Mouse (Mus musculus) thymus, postnatal 25 days (tissue): ENCODE data around the gene Nxph4.

ENCODE experiments used
- DNase-seq: peaks from one replicate; pipeline ENCODE4 v3.0.0; 2022

Nxph4 gene

DNA sequence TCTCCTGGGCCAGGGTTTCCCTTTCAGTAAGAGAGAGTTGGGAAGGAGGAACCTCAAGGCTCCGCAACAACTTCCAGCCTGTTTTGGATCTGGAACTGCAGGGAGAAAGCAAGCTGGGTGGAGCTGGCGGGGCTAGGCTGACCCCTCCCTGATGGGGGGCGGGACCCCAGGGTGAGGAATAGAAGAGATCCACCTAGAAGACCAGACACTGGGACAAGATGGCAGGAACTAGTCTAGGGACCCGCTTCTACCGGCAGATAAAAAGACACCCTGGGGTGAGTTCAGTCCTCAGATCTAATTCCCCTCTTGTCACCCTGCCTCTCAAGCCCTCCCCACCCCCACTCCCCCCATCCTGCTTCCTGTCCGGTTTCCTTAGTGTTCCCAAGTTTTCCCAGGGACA, 19.6 kb downstream of the Nxph4 start, which contains the start of gene Ndufa4l2:
Gene Ndufa4l2 (plus strand): TSS at position 204 of the 400 bp plus-strand sequence.
- DNase-seq, result no peak

DNA sequence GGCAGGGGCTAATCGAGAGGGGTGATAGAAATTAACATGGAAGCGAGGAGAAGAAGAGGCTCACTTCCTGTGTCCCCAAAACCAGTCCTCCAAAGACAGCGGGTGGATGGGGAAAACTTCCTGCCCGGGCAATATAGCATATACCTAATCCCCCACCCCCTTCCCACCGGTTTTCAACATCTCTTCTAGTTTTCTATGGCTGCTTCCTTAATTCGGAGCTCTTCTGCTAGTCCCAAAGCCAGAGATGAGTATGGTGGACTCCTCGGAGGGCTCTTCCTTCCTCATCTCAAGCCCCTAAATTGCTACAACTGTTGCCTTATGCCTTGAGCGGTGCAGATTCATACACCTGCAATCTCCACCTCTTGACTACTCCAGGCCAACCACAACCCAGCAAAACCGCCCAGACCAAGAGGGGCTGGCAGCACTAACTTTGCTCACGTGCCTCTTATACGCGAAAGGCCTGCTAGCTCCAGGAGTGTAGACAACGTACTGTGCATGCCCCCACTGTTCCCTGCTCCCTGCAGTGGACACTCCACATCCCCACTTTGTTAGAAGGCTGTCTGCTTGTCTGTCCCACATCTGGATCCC, 20.2 kb downstream of the Nxph4 start:
- DNase-seq, result no peak

DNA sequence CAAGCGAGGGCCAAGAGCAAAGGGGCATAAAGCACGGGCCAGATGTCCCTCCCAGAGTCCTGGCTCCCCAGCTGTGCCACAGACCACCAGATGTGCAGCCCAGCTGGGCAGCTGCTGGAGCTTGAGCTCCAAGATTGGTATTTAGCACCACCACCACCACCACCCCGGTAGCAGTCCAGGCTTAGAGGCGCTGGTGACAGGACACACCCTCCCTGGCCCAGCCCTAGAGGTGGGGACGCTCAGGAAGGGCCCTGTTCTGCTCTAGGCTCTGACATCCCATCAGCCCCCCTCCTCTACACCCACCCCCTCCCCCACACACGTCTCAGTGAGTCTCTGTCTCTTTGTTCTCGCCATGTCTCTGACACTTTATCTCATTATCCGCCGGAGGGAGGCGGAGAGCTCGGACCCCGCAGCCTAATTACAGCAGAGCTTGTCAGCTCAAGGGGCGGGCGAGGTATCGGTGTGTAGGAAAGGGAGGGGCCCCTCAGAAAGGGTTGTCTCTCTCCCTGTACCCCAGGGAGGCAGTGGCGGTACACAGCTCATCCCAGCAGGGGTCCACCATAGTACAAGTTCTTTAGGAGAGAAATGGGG, 20.8 kb downstream of the Nxph4 start:
- no peak for DNase-seq

DNA sequence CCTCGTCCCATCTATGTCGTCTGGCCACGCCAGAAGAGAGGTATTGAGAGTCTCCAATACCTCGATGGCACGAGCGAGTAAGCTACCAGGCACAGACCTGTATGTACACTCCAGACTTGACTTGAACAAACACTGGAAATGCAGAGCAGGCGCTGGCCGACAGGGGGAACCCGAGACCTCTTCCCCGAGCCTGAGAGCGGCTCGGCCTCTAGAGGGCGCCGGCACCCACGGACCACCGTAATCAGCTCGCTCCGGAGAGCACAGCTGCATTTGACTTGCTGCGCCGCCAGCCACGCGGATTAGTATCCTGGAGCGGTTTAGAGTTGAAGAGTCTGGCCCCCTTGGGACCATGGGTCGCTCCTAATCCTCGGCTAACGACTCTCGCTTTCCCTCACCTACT, 21.5 kb downstream of the Nxph4 start:
- peak; percentile 96 for DNase-seq

DNA sequence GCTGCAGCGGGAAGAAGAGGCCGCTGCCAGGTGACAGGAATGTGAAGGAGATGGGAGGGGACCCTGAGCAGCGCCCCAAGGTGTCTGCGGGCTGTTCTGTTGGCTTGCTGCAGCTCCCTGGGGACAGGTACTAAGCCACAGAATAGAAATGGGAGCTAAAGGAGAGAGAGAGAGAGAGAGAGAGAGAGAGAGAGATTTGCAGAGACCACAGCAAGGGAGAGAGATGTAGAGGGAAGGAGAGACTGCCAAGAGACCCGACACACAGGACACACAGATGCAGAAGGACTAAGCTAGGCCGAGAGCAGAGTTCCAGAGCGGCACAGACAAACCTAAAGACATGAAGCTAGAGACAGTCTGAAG, 22.1 kb downstream of the Nxph4 start:
- DNase-seq, result no peak

DNA sequence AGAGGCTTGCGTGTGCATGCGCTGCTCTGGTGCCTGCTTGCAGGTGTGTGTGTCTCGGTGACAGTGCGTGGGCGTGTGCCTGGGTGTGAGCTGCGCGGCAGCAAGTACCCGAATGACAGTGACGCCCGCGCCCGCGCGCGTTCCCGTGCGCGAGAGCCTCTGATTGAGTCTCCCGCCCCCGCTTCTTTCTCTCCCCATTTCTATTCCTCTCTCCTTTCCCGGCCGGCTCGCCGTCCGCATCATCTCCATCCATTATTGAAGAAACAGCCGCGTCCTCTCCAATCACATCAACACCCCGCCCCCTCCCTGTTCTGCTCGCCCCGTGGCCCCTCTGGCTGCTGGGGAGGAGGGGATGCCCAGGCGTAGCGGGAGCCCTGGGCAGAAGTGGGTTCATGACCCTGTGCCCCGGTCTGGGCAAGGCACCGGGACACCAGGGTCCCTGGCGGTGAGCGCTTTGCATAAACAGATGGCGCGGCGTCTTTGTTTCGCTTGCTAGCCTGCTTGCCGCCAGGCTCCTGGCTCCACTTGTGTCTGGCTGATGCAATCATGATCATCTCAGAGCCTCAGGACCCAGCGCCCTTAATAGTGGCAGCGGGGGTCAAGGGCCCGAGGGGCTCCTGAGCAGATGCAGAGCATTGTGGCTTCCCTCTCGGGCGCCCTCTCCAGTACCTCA, 22.6 kb downstream of the Nxph4 start:
- peak; percentile 68 for DNase-seq

DNA sequence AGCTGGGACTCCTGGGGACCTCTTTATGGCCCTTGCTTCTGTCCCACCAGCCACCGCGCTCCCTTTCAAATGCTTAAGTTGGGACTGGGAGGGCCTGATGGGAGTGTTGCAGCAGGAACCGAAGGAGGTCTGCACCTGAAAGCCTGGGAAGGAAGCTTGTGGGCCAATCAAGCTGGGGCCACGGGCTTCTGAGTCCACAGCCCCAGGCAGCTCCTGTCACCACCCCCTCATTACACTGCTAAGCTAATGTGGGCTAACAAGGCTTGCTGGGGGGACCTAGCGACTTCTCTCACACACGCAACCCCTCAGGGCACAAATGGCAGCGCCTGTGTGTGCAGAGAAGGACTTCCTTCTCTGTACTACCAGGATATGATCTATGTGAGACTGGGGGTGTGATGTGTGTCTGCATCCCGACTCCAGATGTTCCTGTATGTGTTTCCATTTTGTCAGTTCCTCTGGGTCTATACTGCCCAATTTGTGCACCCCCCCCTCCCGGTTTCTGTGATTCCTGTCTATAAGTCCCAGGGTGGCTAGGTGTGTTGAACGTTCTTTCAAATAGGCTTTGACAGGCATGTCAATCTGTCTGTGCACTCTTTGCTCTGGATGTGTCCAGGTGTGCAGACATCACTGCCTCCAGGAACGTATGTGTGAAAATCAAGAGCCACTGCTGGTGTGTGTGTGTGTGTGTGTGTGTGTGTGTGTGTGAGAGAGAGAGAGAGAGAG, 23.3 kb downstream of the Nxph4 start:
- no peak for DNase-seq

DNA sequence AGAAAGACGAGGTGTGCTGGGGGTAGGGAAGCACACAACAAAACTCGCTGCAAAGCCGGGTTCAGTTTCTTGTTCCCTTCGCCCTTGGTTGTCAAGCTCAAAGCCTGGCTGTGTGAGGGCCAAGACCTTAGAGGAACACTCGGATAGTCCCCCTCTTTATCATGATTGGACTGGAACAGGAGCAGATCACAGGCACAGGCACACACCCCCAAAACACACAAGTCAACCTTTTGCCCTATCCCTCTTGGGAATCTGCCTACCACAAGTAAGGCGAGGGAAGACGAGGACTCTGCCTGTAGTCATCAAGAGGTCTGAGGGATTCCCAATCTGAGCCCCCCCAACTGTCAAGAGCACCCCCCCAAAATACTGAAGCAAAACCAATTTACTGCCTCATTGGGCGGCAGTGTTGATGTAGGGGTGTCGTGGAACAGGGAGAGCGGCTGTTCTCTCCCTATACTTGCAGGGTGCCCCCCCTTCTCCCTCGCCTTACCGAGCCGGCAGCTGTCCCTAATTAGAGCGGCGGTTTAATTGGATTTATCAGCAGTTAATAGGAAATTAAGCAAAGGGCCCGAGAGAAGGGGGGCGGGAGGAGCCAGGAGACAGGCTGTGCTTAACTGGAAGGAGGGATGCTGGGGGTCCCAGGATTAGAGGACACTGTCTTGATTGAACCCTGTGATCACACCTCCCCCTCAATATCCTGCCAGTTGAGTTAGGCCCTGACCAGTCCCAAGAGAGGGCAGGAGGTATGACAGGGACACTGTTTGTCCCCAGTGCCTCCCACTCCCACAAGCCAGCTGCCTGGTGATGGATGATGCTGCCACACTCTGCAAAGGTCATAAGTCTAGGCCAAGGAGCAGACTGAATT, 24.3 kb downstream of the Nxph4 start:
- DNase-seq, result no peak

DNA sequence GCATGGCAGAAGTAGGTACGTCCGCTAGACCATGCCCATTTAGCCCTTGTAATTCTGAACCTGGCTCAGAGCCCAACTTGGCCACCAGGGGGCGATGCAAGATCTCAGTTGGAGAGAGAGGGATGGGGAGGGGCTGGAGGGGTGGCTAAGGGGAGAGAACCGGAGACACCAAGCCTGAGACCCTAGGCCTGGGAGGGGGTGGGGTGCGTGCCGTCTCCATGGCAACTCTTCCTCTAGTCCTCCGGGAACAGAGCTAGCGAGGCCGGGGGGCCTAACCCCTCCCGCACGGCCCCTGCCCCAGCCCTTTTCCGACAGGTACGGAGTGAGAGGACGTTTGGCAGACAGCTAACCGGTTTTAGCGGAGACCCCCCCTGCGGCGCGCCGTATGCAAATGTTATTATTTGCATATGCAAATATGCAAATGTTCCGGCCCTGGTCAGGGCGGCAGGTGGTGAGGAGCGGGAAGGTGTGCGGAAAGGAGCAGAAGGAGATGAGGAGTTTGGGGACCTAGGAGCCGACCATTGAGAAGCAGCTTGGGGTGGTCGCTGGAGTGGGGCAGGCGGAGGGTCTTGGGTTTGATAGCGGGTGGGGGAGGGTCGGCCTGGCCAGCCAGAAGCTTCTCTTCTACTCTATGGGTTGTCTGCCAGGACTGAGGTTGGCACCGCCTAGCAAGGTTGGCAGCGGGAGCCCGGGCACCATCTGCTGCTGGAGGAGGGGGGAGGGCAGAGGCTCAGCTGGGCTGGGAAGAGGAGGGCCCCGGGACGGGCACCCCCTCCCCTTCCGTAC, 25.1 kb downstream of the Nxph4 start:
- peak; percentile 90 for DNase-seq

DNA sequence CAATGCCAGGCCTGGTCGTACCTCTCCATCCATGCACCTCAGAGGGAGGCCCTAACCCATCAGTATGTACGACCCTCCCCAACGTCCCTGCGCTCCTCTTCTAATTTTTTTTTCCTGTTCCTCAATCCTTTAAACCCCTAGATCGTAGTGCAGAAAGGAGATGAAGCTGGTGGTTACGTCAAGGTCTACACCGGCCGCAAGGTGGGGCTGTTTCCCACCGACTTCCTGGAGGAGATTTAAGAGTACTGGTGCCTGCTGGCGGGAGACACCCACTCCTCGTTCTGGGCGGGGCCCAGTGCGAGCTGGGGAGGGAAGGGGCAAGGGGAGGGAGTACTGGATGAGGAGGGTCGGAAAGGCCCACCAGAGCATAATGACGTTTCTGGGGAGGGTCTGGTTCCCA, 26.1 kb downstream of the Nxph4 start:
- peak; percentile 87 for DNase-seq

DNA sequence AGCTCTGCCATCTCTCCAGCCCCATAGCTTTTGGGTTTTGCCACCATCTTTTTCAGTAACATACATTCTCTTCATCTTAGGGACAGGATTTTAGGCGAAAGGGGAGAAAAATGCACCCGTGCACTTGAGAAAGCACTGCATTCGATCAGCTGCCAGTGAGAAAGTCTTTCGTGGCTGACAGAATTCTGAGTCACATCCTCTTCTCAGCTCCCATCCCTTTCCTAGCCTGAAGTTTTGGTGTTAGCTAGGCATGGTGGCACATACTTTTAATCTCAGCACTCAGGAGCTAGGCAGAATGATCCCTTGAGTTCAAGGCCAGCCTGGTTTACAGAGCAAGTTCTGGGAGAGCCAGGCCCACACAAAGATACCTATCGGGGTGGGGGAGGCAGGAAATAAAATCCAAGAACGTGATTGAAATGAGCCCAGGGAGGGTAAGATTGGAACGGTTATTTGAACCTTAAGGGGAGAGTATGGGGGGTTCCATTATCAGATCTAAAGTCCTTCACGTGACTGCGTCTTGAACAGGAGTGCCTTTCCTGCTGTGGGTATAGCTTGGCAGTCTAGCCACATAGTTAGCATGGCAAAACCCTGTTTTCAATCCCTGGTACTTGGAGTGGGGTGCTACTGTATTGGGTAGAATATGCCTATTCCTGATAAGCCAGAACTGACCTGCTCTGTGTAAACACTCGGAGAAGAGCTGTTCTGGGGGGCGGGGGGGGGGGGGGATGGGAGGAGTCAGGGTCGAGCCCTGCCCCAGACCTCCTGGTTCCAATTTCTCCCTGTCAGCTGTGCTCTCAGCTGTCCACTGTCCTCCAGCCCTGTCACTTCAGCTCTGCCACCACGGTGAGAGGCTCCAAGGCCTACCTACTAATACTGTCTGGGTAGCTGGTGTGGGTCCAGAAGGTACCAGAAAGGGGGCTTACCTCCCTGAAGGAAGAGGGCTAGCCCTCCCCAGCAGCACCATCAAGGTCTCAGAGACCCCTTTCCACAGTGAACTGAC, 33.2 kb downstream of the Nxph4 start, which contains the start of gene Stac3:
Gene Stac3 (plus strand): TSS at position 793 of the 1,000 bp plus-strand sequence.
- DNase-seq, result no peak

DNA sequence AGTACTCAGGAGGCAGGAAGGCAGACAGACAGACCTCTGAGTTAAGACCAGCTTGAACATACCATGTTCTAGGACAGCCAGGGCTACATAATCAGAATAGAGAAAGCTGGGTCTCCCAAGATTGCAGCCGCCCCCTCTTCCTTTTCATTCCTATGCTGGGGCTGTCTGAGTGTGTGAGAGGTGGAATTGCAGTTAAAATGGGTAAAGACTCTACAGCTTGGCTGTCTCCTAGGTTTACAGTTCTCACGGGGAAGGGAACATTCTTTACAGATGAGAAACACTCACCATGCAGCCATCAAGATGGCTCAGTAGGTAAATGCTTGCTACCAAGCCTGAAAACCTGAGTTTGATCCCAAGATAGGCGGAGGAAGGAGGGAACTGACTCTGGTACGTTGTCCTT, 34.3 kb downstream of the Nxph4 start:
- DNase-seq, result no peak

DNA sequence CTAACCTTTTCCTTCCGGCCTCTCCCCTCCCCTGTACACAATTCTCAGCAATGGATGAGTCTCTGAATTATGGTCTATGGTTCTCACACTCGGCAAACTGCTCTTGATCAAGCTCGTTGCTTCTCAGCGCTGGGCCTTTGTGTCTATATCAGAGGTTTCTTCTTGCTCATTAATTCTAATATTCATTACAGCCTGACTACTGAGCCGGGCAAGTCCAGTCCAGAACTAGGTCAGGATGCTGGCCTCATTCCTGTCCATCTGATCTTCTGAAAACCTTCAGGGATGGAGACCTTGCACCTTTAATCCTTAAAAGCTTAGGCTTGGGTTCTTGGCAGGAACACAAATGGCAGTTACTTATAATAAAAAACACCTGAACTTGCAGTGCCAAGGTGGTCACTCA, 34.8 kb downstream of the Nxph4 start:
- DNase-seq, result no peak

DNA sequence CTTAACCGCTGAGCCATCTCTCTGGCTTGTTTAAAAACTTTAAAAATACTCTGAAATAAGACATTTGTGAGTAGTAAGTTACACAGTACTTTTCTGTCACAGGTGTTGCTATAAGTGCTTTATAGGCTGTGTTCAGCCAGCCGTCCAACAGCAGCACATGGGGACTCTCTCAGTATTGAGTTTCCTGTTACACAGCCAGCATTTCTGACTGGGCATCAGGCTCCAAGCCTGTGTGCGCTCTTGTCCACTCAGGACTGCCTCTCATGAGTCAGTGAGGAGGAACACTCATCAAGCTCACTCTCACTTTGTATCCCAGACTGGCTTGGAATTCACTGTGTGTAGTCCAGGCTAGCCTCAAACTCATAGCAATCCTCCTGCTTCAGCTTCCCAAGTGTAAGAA, 38.2 kb downstream of the Nxph4 start:
- DNase-seq, result no peak

DNA sequence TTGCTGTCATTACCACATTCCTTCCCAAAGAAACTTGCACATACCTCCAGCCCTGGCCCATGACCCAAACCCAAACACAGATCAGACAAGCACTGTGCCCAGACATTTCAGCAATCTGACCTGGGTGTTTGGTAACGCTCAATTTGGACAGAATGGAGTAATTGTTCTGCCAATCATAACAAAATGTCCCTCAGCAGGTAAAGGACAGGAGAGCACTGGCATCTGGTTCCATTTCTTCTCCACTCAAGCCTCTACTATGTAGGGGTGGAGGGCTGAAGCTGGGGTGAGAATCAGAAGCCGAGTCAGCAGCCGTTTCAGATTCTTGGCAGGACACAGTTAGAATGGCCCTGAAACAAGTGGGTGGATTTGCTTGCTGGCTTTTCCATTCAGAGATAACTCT, 42.2 kb downstream of the Nxph4 start:
- no peak for DNase-seq

DNA sequence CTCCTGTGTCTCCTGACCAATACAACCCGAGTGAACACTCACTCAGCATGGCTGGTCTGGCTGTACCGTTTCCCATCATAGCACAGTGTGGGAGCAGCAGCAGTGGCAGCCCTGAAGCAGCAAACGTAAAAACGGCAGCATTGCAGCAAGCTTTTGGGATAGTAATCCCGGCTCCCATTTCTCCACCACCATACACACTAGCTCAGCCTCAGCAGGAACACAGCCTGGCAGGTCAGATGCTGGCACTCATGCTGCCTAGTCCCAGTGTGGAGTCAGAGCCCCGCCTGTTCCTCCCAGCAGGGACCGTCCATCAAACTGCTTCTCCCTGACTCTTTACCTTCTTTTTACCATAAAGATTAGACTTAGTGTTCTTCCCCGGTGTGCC, 43.2 kb downstream of the Nxph4 start:
- no peak for DNase-seq

DNA sequence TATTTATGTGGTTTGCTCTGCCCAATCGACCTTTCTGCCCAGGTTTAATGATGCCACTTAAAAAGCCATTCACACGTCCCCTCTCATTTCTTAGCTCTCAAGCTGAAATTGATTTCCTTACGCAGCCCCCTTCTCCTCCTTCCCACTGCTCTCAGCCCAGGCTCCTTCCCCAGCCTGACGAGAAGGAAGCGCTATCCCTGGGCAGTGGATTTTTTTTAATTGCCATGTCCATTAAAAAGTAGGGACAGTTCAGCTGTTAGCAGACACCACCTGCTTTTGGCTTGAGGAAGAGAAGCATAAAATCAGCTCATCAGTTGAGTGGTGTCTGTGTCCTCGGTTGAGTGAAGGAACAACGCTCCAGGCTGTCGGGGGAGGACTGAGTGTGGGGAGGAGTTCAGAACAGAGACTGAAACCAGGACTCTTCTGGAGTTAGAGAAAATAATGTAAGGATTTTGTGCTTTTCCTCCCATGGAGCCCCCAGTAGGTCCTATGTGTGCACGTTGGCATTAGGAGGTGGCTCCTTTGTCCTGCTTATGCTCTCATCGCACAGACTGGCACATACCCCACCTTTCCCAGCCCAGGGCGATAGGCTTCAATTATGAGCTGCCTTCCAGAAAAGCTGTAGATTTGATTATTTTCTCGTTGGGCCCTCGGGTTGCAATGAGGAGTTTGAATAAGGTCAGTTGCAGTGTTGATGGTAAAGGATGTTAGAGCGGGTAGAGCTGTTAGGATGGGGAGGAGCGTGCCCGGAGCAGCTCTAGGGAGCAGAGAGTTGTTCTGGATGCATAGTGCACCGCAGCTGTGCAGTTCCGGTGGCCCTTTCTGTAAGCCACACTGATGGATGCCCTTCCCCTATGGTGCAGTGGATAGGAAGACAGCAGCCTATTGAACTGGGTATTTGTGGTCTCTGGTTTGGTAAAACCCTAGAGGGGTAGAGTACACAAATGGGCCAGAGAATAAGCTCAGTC, 43.9 kb downstream of the Nxph4 start:
- DNase-seq, result no peak

DNA sequence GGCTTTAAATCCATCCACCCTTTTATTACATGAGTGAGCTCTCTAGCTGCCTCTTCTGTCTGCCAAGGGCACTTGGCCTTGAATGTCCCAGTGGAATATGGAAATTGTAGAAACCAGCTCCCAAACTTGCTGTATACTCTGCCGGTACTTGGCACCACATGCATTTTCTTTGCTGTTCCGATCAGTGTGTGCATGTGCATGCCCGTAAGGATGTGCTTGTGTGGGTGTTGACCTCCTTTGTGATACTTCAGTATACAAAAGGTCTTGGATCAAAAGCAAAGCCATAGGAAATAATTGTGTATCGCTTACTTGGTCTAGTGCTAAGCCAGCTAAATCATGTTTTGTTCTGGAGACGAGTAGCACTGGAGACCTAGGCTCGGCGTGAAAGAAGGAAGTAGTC, 45.5 kb downstream of the Nxph4 start:
- no peak for DNase-seq

DNA sequence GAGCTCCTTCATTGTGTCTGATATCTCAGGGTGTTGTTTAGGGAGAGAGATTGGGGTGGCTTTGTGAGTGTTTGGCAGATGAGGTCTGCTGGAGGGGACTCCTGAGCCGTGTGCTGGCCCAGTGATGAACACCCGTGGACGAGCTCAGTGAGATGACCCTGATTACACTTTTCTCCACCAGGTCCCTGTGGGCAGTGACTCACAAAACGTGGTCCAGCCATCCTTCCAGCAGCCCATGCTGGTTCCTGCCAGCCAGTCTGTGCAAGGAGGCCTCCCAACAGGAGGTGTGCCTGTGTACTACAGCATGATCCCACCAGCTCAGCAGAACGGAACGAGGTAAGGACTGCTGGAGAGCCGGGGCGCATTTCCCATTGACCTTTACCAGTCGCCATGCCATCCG, 49.1 kb downstream of the Nxph4 start:
- DNase-seq, result no peak
